24 mouse cellular contexts compared by ENCODE assay signal in the genomic region with DNA sequence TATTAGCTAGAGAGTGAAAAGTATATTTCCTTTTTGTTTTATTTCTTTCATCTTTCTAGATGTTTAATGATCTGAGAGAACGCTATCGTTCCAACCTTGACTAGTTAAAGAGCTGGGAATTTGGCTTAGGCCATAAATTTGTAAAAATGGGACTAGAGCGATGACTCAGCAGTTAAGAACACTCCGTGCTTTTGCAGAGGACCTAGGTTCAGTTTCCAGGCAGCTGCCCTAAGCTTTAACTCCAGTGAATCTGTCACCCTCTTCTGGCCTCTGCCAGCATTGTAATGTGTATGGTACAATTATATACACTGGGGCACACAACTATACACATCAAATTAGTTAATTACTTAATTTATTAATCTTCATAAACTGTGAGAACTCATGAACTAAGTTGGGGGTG. TPM values are rescaled to one million over a fixed set of nuclear protein-coding genes. Genes with fewer than 3 reads are reported as not detected.
A peak's percentile ranks its signal among the peaks of the same experiment; 100 is the strongest.
DNase-seq lines count a peak whose midpoint lies in the region; ATAC-seq and TF ChIP-seq lines count a peak whose summit lies in the region.
"Had no signal": no experiment of that assay in that cellular context is flagged by ENCODE, and none has a peak within 500 bp of the region (broad histone marks: within the 10 kb centered on the region; RNA-seq: fewer than 3 reads in every experiment).

No protein-coding gene starts in this region.

- H3K4me3 ChIP-seq in kidney, embryonic 15.5 days (replicated peaks), result no peak overlapping the region
- H3K4me3 ChIP-seq in stomach, postnatal 0 days (ENCODE audit: low read depth, low read length), result no peak overlapping the region
- no peak overlapping the region for H3K4me3 ChIP-seq in midbrain, embryonic 16.5 days (ENCODE audit: low read depth, low read length)
- H3K4me3 ChIP-seq: heart, adult 2 months; heart, embryonic 13.5 days; hindbrain, embryonic 12.5 days; limb, embryonic 13.5 days; neural tube, embryonic 12.5 days had no signal

- TF ChIP-seq EP300 in stomach, postnatal 0 days (optimal IDR thresholded peaks at IDR 0.05), result no peak

- no peaks in the 10 kb centered on the region for H3K9me3 ChIP-seq in kidney, embryonic 15.5 days (replicated peaks)
- no peaks in the 10 kb centered on the region for H3K9me3 ChIP-seq in stomach, postnatal 0 days (ENCODE audit: control insufficient read depth, low read length)
- H3K9me3 ChIP-seq in midbrain, embryonic 16.5 days (replicated peaks; ENCODE audit: control insufficient read depth, low read length, poor library complexity, severe bottlenecking), result no peaks in the 10 kb centered on the region
- H3K9me3 ChIP-seq: G1E; heart, embryonic 13.5 days; hindbrain, embryonic 12.5 days; limb, embryonic 13.5 days; neural tube, embryonic 12.5 days had no signal

- ATAC-seq in kidney, embryonic 15.5 days (replicated peaks; ENCODE audit: low FRiP score), result no peak
- no peak for ATAC-seq in stomach, postnatal 0 days (ENCODE audit: low FRiP score, low TSS enrichment)
- ATAC-seq in midbrain, embryonic 16.5 days, result no peak
- ATAC-seq: forebrain, postnatal 0 days had no signal

- no peak overlapping the region for H3K27ac ChIP-seq in kidney, embryonic 15.5 days
- H3K27ac ChIP-seq in stomach, postnatal 0 days (replicated peaks), result no peak overlapping the region
- no peak overlapping the region for H3K27ac ChIP-seq in midbrain, embryonic 16.5 days (ENCODE audit: low read length)
- H3K27ac ChIP-seq: heart, adult 2 months; heart, embryonic 13.5 days; hindbrain, embryonic 12.5 days; limb, embryonic 13.5 days; liver, embryonic 14.5 days; neural tube, embryonic 12.5 days had no signal

- DNase-seq in adrenal gland, adult (ENCODE audit: inconsistent age in 2 of 2, low spot score in 1 of 2), result peak; percentile 58 to 71
- DNase-seq in adrenal gland, adult 18-20 months (ENCODE audit: low spot score in 2 of 2), result no peak
- DNase-seq in kidney, adult 9 months, result peak; percentile 10
- peak; percentile 1 for DNase-seq in R1 (ENCODE audit: low read depth, low spot score)
- DNase-seq in stomach, postnatal 0 days (ENCODE audit: low spot score), result no peak
- DNase-seq: cerebellum, adult 11 months; cerebellum, adult 9-11 months; forebrain, postnatal 0 days; gastrocnemius, postnatal 25 days; heart, adult 2 months; kidney, postnatal 4 days; lung, postnatal 4 days; midbrain, embryonic 14.5 days; right cerebral cortex, postnatal 14 days; spleen, adult 18-20 months; thymus, postnatal 14 days had no signal

- TF ChIP-seq CTCF in stomach, postnatal 0 days (IDR thresholded peaks at IDR 0.05; ENCODE audit: low read depth), result 0 out of 2 replicates have a peak, but pooled peaks have one; percentile 7

- H3K9ac ChIP-seq in kidney, embryonic 15.5 days, result no peak overlapping the region
- H3K9ac ChIP-seq in stomach, postnatal 0 days (ENCODE audit: low read length), result no peak overlapping the region
- no peak overlapping the region for H3K9ac ChIP-seq in midbrain, embryonic 16.5 days (ENCODE audit: low read depth, low read length)
- H3K9ac ChIP-seq: forebrain, postnatal 0 days; heart, embryonic 13.5 days; hindbrain, embryonic 12.5 days; limb, embryonic 13.5 days; liver, embryonic 14.5 days; neural tube, embryonic 12.5 days had no signal

- no peaks in the 10 kb centered on the region for H3K4me1 ChIP-seq in kidney, embryonic 15.5 days
- H3K4me1 ChIP-seq in stomach, postnatal 0 days (replicated peaks; ENCODE audit: control insufficient read depth, insufficient read depth), result no peaks in the 10 kb centered on the region
- no peaks in the 10 kb centered on the region for H3K4me1 ChIP-seq in midbrain, embryonic 16.5 days (ENCODE audit: control insufficient read depth, insufficient read depth, low read length)
- H3K4me1 ChIP-seq: heart, embryonic 13.5 days; hindbrain, embryonic 12.5 days; limb, embryonic 13.5 days; neural tube, embryonic 12.5 days had no signal

- WGBS in kidney, embryonic 15.5 days, result 49% methylated on average over 4 of the region's 4 CpGs
- 70% methylated on average over 4 of the region's 4 CpGs for WGBS in stomach, postnatal 0 days
- WGBS in midbrain, embryonic 16.5 days, result 75% methylated on average over 4 of the region's 4 CpGs

- H3K4me2 ChIP-seq in kidney, embryonic 15.5 days, result no peak overlapping the region
- no peak overlapping the region for H3K4me2 ChIP-seq in stomach, postnatal 0 days (replicated peaks; ENCODE audit: low read depth)
- H3K4me2 ChIP-seq in midbrain, embryonic 16.5 days (ENCODE audit: low read length), result no peak overlapping the region
- H3K4me2 ChIP-seq: heart, embryonic 13.5 days; hindbrain, embryonic 12.5 days; limb, embryonic 13.5 days; neural tube, embryonic 12.5 days had no signal

- H3K36me3 ChIP-seq in kidney, embryonic 15.5 days, result no peaks in the 10 kb centered on the region
- H3K36me3 ChIP-seq in stomach, postnatal 0 days (ENCODE audit: control insufficient read depth, insufficient read depth, low read length), result no peaks in the 10 kb centered on the region
- H3K36me3 ChIP-seq in midbrain, embryonic 16.5 days (ENCODE audit: control insufficient read depth, insufficient read depth, low read length), result no peaks in the 10 kb centered on the region
- H3K36me3 ChIP-seq: G1E; heart, embryonic 13.5 days; hindbrain, embryonic 12.5 days; limb, embryonic 13.5 days; neural tube, embryonic 12.5 days had no signal

- H3K27me3 ChIP-seq in kidney, embryonic 15.5 days, result no peaks in the 10 kb centered on the region
- H3K27me3 ChIP-seq in stomach, postnatal 0 days (ENCODE audit: control insufficient read depth, insufficient read depth, low read length), result no peaks in the 10 kb centered on the region
- H3K27me3 ChIP-seq in midbrain, embryonic 16.5 days (ENCODE audit: control insufficient read depth, insufficient read depth, low read depth, low read length), result no peaks in the 10 kb centered on the region
- H3K27me3 ChIP-seq: heart, embryonic 13.5 days; hindbrain, embryonic 12.5 days; limb, embryonic 13.5 days; neural tube, embryonic 12.5 days had no signal

RNA-seq across cellular contexts. Expression of a gene that starts 58.6 kb away (rescaled TPM):
- total RNA-seq in adrenal gland, adult 18-20 months (2021), result 10 to 100 TPM; 32.3 to 91.2 TPM
- polyA plus RNA-seq in kidney, embryonic 15.5 days (2015; fragmentation: Nextera tagmentation; extraction: Ambion mirVana), result 1.2 and 1.3 TPM in 2 replicates
- polyA plus RNA-seq in stomach, postnatal 0 days (2015; fragmentation: Nextera tagmentation; extraction: Ambion mirVana), result 0.29 and 0.33 TPM in 2 replicates
- 0.15 and 0.19 TPM in 2 replicates for polyA plus RNA-seq in midbrain, embryonic 16.5 days (2015; fragmentation: Nextera tagmentation; extraction: Ambion mirVana)
- polyA plus RNA-seq: G1E; liver, embryonic 14.5 days had no signal

Comparison
In these comparisons a context has a peak if more than half of its experiments do, and no peak if none do; other contexts are left out.
1. DNase-seq: peak in adrenal gland, adult (2 of 2), kidney, adult 9 months (single experiment) and R1 (single experiment); none in adrenal gland, adult 18-20 months (0 of 2) and stomach, postnatal 0 days (single experiment).